Mouse (Mus musculus): ENCODE data around the gene Cacna1i.

DNA sequence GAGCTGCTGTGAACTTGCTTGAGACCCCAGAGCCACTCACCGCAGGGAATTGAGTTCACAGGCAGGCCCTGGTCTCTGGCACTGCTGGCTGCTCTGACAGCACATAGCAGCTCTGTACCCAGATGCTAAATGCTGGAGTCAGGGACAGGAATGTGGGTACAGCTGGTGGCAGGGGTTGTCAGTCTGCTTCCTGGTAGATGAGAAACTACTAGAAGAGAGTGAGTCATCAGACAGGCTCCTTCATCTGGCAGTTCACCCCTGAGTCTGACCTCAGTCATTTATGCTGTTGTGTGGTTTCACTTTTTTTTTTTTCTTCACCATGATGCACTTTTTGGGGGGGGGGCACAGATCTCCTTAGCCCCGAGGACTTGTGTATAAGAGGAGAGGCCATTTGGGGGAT lies 32.3 kb downstream of the Cacna1i start:
- no peak for TF ChIP-seq GATA1 (IDR thresholded peaks at IDR 0.05; ENCODE audit: borderline replicate concordance, low read length)
- no peak for TF ChIP-seq FLI1 (IDR thresholded peaks at IDR 0.05; ENCODE audit: low read length)
